Mouse (Mus musculus) heart, adult 18-20 months (tissue): ENCODE data around the gene Cyp2j12. TPM values are rescaled to one million over a fixed set of nuclear protein-coding genes. Genes with fewer than 3 reads are reported as not detected.
A peak's percentile ranks its signal among the peaks of the same experiment; 100 is the strongest.
"Not testable (repeated sequence)": the region's sequence is repeated elsewhere in the genome, so short reads cannot be mapped to it uniquely, and the experiment has no call there.

Experiments used
- DNase-seq, 2 experiments: peaks; one replicate each; pipeline ENCODE4 v3.0.0; 2021 to 2022; ENCODE audit warnings: mixed read lengths in 1 of 2
- long read RNA-seq, 2 experiments: library from polyadenylated mRNA; stranded (forward); transcript quantifications; one replicate each; pipeline ENCODE4 v2.0.0; 2021
- total RNA-seq, 2 experiments: library from RNA; stranded (reverse); gene quantifications; 2 replicates each; pipeline ENCODE4 v1.2.3; 2021

The Cyp2j12 gene
- total RNA-seq: not detected
- long read RNA-seq, experiment 1: 0 reads
- long read RNA-seq, experiment 2: 0 reads

GRCm38 (mm10) chr4:96140732-96141467 is at the start of gene Cyp2j12:
TSS of gene Cyp2j12 (minus strand) at chr4:96141152.
- DNase-seq: no peak

GRCm38 (mm10) chr4:96189321-96189720 is 48.4 kb upstream of the Cyp2j12 start:
- not testable (repeated sequence) for DNase-seq

GRCm38 (mm10) chr4:96188671-96189070 is 47.7 kb upstream of the Cyp2j12 start:
- DNase-seq: not testable (repeated sequence)

- not testable (repeated sequence) for DNase-seq
Measured at GRCm38 (mm10) chr4:96188146-96188545, 47.2 kb upstream of the Cyp2j12 start.

GRCm38 (mm10) chr4:96184716-96185115 is 43.8 kb upstream of the Cyp2j12 start:
- DNase-seq: not testable (repeated sequence)

GRCm38 (mm10) chr4:96162839-96163238 is 21.9 kb upstream of the Cyp2j12 start:
- DNase-seq: no peak

- DNase-seq: no peak
Measured at GRCm38 (mm10) chr4:96161575-96161974, 20.6 kb upstream of the Cyp2j12 start.

- DNase-seq: no peak
Measured at GRCm38 (mm10) chr4:96139226-96139625, 1.7 kb downstream of the Cyp2j12 start.

GRCm38 (mm10) chr4:96134246-96134645 is 6.7 kb downstream of the Cyp2j12 start:
- no peak for DNase-seq

GRCm38 (mm10) chr4:96096841-96097240 is 44.1 kb downstream of the Cyp2j12 start:
- no peak for DNase-seq

- DNase-seq: no peak
Measured at GRCm38 (mm10) chr4:96091869-96092268, 49.1 kb downstream of the Cyp2j12 start.

- DNase-seq: not testable (repeated sequence)
Measured at GRCm38 (mm10) chr4:96089356-96090048, 51.5 kb downstream of the Cyp2j12 start.

- DNase-seq: no peak
Measured at GRCm38 (mm10) chr4:96078308-96078707, 62.6 kb downstream of the Cyp2j12 start.

GRCm38 (mm10) chr4:96077261-96078125 is 63.5 kb downstream of the Cyp2j12 start, which contains the start of gene Cyp2j13:
TSS of gene Cyp2j13 (minus strand) at chr4:96077546.
- DNase-seq: peak; percentile 10 to 25

GRCm38 (mm10) chr4:96062045-96062444 is 78.9 kb downstream of the Cyp2j12 start:
- DNase-seq: no peak

- no peak for DNase-seq
Measured at GRCm38 (mm10) chr4:96060106-96060505, 80.8 kb downstream of the Cyp2j12 start.

Other genes with a start within 250 kb of the Cyp2j12 start
- 10 to 100 TPM; 10.8 to 13.6 TPM for gene Hook1, start 173.9 kb downstream of the Cyp2j12 start, total RNA-seq
- gene Cyp2j13, start 63.6 kb downstream of the Cyp2j12 start, total RNA-seq: not detected
- gene Cyp2j7, start 95.5 kb upstream of the Cyp2j12 start, total RNA-seq: not detected
- not detected for gene Cyp2j11, start 207.5 kb upstream of the Cyp2j12 start, total RNA-seq